Mouse (Mus musculus) colon, adult 2 months (tissue): ENCODE measurements around the gene Gm6525. TPM values are rescaled to one million over a fixed set of nuclear protein-coding genes. Genes with fewer than 3 reads are reported as not detected.

Experiments used
- polyA plus RNA-seq: library from polyadenylated mRNA; depleted of rRNA; stranded (reverse); fragments of >200 nt; gene quantifications from 2 replicates; pipeline ENCODE4 v1.2.3, GENCODE M21; 2012; rRNA removed

Gene Gm6525
- polyA plus RNA-seq: not detected in 2 replicates

DNA sequence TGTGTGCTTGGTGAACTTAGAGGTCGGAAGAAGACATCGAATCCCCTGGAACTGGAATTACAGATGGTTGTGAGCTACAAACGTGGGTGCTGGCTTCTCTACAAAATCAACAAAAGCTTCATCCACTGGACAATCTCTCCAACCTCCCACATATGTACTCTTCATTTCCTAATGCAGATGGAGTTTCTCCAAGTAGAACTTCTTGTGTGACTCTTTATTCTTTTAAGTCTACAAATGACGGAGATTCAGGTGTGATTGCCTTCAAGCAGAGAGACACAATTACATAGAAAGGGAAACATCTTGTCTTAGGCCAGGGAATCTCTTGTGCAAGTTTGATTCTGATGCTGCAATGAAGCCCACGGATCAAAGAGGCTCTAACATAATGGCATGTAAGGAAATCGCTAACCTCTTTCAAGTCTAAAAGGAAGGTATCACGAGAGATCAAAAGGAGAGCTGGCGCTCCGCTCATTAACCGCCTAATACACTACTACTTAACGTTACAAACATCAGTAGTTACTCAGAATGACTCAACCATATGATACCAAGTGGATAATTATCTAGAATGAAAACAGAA lies at the start of gene Gm6525:
Gene Gm6525 (plus strand): TSS at position 524 of the 574 bp plus-strand sequence.

DNA sequence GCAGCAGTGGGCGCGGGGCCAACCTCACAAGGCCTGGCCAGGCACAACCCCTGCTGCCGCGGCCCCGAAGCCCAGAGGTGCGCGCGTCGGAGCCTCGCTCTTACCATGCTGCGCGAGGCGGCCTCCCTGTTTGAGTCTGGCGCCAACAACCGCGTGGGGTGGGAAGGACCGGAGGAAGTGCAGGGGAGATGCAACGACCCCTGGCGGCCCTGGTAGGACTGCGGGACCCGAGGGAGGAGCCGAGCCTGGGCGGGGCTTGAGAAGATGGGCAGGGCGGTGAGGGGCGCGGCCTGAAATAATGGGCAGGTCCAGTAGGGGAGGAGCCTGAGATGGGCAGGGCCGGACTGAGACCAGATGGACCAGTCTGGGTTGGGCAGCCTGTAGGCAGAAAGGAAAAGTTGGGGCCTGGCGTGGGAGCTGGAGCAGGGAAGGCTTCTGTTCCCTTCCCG lies 18.3 kb upstream of the Gm6525 start, which contains the start of gene Mnd1:
Gene Mnd1 (minus strand): TSS at position 229 of the 449 bp plus-strand sequence.

Other genes starting within 250 kb of the Gm6525 start
- 16.1 and 17.8 TPM in 2 replicates for gene Tmem131l, start 133.9 kb upstream of the Gm6525 start, polyA plus RNA-seq
- 0.19 TPM in 2 replicates for gene Mnd1, start 18.3 kb upstream of the Gm6525 start, polyA plus RNA-seq
- 151 and 157 TPM in 2 replicates for gene Trim2, start 132.8 kb downstream of the Gm6525 start, polyA plus RNA-seq